Comparison of ENCODE assay signal across 8 mouse cellular contexts in the genomic region with DNA sequence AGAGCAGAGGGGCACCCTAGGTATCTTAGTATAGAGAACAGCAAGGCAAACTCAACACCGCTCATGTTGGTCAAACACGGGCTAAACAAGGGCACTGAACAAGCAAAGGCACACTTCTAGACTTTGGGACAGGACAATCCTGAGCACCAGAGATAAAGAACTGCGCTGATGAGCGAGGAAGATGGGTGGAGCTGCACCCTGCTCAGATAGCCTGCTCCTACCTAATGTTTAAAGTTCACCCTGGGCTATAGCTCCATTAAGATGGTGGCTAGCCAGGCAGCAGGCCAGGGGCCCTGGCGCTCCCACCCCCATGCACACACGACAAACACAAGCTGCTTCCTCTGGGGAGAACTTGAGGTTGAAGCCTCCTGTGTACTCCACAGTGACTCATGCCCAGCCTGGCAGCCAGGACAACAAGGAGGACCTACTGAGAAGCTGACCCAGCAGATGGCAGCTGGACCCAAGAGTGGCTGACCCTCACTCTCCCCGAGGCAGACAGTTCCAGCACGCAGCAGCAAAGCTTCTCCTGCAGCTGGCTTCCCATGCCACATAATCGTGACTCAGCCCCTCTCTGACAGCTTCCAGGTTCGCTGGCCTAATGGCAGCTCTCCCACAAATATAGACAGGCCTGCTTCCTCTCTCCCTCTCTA. TPM values are rescaled to one million over a fixed set of nuclear protein-coding genes. Genes with fewer than 3 reads are reported as not detected.
A peak's percentile ranks its signal among the peaks of the same experiment; 100 is the strongest.
DNase-seq lines count a peak whose midpoint lies in the region; ATAC-seq and TF ChIP-seq lines count a peak whose summit lies in the region.

No protein-coding gene starts in this region.

- H3K27ac ChIP-seq in gastrocnemius, adult 2 months: peak overlapping the region; percentile 87

- ATAC-seq in megakaryocyte progenitor cell, adult 5-6 weeks (replicated peaks; ENCODE audit: poor library complexity): peak; percentile 47

- intact Hi-C loops in gastrocnemius, adult 2 months (cut with DNase I): no loop called here

- TF ChIP-seq CTCF in gastrocnemius, adult 2 months (IDR thresholded peaks at IDR 0.05): no peak; the same call in 1 of the 2 replicates

- DNase-seq in cerebellum, adult 9-10 months: peak; percentile 59
- DNase-seq in cerebellum, adult 11-12 months: no peak
- DNase-seq in ovary, adult 18-20 months (ENCODE audit: low spot score): peak; percentile 57
- DNase-seq in ovary, postnatal 14 days (ENCODE audit: low spot score): no peak
- peak; percentile 81 for DNase-seq in gastrocnemius, adult 2 months
- peak; percentile 65 for DNase-seq in layer of hippocampus, adult 9-11 months
- no peak for DNase-seq in thymus, postnatal 10 days (ENCODE audit: low spot score in 2 of 2)

- peak overlapping the region; percentile 21 for H3K4me3 ChIP-seq in gastrocnemius, adult 2 months

RNA-seq across cellular contexts. Expression of gene Map3k14, which starts 21.1 kb away (rescaled TPM):
- 1 to 10 TPM; 4.1 to 4.2 TPM for total RNA-seq in gastrocnemius, adult 2 months (2021)
- 4.5 and 4.8 TPM in 2 replicates for total RNA-seq in megakaryocyte progenitor cell, adult 5-6 weeks (2015)
- total RNA-seq in megakaryocyte progenitor cell, adult 5-6 weeks (2017): 3.9 and 4.5 TPM in 2 replicates

RNA-seq across cellular contexts. Expression of gene Spata32, which starts 28.0 kb away (rescaled TPM):
- not detected for total RNA-seq in gastrocnemius, adult 2 months (2021)
- total RNA-seq in megakaryocyte progenitor cell, adult 5-6 weeks (2015): not detected in 2 replicates
- total RNA-seq in megakaryocyte progenitor cell, adult 5-6 weeks (2017): not detected in 2 replicates

RNA-seq across cellular contexts. Expression of gene 1700023F06Rik, which starts 37.8 kb away (rescaled TPM):
- total RNA-seq in gastrocnemius, adult 2 months (2021): not detected
- total RNA-seq in megakaryocyte progenitor cell, adult 5-6 weeks (2015): 0.32 TPM in 1 of 2 replicates, not detected in the other
- total RNA-seq in megakaryocyte progenitor cell, adult 5-6 weeks (2017): not detected in 2 replicates

Comparison
In these comparisons a context has a peak if more than half of its experiments do, and no peak if none do; other contexts are left out.
1. DNase-seq: peak in cerebellum, adult 9-10 months (single experiment), ovary, adult 18-20 months (single experiment), gastrocnemius, adult 2 months (single experiment) and layer of hippocampus, adult 9-11 months (single experiment); none in cerebellum, adult 11-12 months (single experiment), ovary, postnatal 14 days (single experiment) and thymus, postnatal 10 days (0 of 2).